Mouse (Mus musculus): ENCODE measurements at regions not wholly inside any gene's neighbourhood (a gene's known extent, or its start where the extent isn't known, plus 50 kb on each side); places are given as distances from the start of the nearest gene placed in this dataset.

- TF ChIP-seq FLI1 (IDR thresholded peaks at IDR 0.05; ENCODE audit: low read length) (no peak), GATA1 (IDR thresholded peaks at IDR 0.05; ENCODE audit: borderline replicate concordance, low read length) (no peak)
These were observed 182.6 kb upstream of the Veph1 start for GRCm38 (mm10) chr3:66479266-66479665.

All from megakaryocyte, embryonic 14.5 days (primary cell).